Mouse (Mus musculus) right cerebral cortex, postnatal 36 days (tissue): ENCODE results near the gene Arid5a.

Experiments
- DNase-seq, 2 experiments: peaks; one replicate each; pipeline ENCODE4 v3.0.0; 2022; ENCODE audit warnings: low spot score in 2 of 2, mixed read lengths in 1 of 2

The Arid5a gene

GRCm38 (mm10) chr1:36307495-36308280, at the start of gene Arid5a:
Gene Arid5a, plus strand, starts transcription at chr1:36307733.
- peak; percentile 71 to 78 for DNase-seq

GRCm38 (mm10) chr1:36258631-36259030, 48.9 kb upstream of the Arid5a start:
- no peak for DNase-seq

GRCm38 (mm10) chr1:36259281-36259680, 48.3 kb upstream of the Arid5a start:
- DNase-seq = no peak

- DNase-seq = no peak
Measured at GRCm38 (mm10) chr1:36260418-36260817, 47.1 kb upstream of the Arid5a start.

GRCm38 (mm10) chr1:36261708-36262504, 45.6 kb upstream of the Arid5a start:
- no peak for DNase-seq

- DNase-seq = no peak
Measured at GRCm38 (mm10) chr1:36263833-36264488, 43.6 kb upstream of the Arid5a start.

GRCm38 (mm10) chr1:36266293-36266692, 41.2 kb upstream of the Arid5a start:
- DNase-seq = no peak

GRCm38 (mm10) chr1:36267595-36267994, 39.9 kb upstream of the Arid5a start:
- DNase-seq = no peak

GRCm38 (mm10) chr1:36269121-36269795, 38.3 kb upstream of the Arid5a start:
- DNase-seq = no peak

- DNase-seq = no peak
Measured at GRCm38 (mm10) chr1:36270666-36271065, 36.9 kb upstream of the Arid5a start.

- no peak for DNase-seq
Measured at GRCm38 (mm10) chr1:36271516-36272230, 35.9 kb upstream of the Arid5a start.

GRCm38 (mm10) chr1:36272546-36272945, 35.0 kb upstream of the Arid5a start:
- DNase-seq = no peak

- no peak for DNase-seq
Measured at GRCm38 (mm10) chr1:36273288-36273687, 34.2 kb upstream of the Arid5a start.

- no peak for DNase-seq
Measured at GRCm38 (mm10) chr1:36274455-36274854, 33.1 kb upstream of the Arid5a start, which contains the start of gene Neurl3. Gene Neurl3, minus strand, starts transcription at chr1:36274679.

GRCm38 (mm10) chr1:36275635-36276389, 31.7 kb upstream of the Arid5a start:
- no peak for DNase-seq

- peak in 1 of 2 experiments; percentile 25 for DNase-seq
Measured at GRCm38 (mm10) chr1:36277267-36278060, 30.1 kb upstream of the Arid5a start.

- peak; percentile 29 to 37 for DNase-seq
Measured at GRCm38 (mm10) chr1:36279202-36279601, 28.3 kb upstream of the Arid5a start.

- DNase-seq = no peak
Measured at GRCm38 (mm10) chr1:36280938-36281337, 26.6 kb upstream of the Arid5a start.

GRCm38 (mm10) chr1:36281849-36282248, 25.7 kb upstream of the Arid5a start:
- DNase-seq = no peak
